Mouse (Mus musculus) myocyte (in vitro differentiated cells): ENCODE results near the gene Fam184b. TPM values are rescaled to one million over a fixed set of nuclear protein-coding genes. Genes with fewer than 3 reads are reported as not detected.

Source experiments
- H3K27me3 ChIP-seq: one replicate; pipeline ENCODE4 v1.6.1; 2011; ENCODE audit not compliant: control insufficient read depth, insufficient read depth, insufficient read length
- H3K36me3 ChIP-seq: one replicate; pipeline ENCODE4 v1.6.1; 2011; ENCODE audit not compliant: control insufficient read depth, insufficient read depth
- H3K4me2 ChIP-seq: one replicate; pipeline ENCODE4 v1.6.1; 2011; ENCODE audit warnings: low read depth, control low read depth
- H3K4me3 ChIP-seq: one replicate; pipeline ENCODE4 v1.5.1; 2011; ENCODE audit warnings: mild to moderate bottlenecking, control low read depth, moderate library complexity
- H3K79me2 ChIP-seq: one replicate; pipeline ENCODE4 v1.6.1; 2011; ENCODE audit not compliant: control insufficient read depth, insufficient read depth
- H3ac ChIP-seq: one replicate; pipeline ENCODE4 v1.6.1; 2011; ENCODE audit not compliant: control insufficient read depth, insufficient read length
- CEBPB ChIP-seq: IDR thresholded peaks from 2 replicates; pipeline ENCODE4 v1.6.1; 2011; ENCODE audit warnings: mild to moderate bottlenecking, moderate library complexity; ENCODE audit not compliant: poor library complexity, insufficient read depth, severe bottlenecking
- E2F4 ChIP-seq: IDR thresholded peaks from one replicate; pipeline ENCODE4 v1.6.1; 2011; ENCODE audit warnings: mild to moderate bottlenecking, control low read depth, moderate library complexity; ENCODE audit not compliant: insufficient read depth
- MAX ChIP-seq: IDR thresholded peaks from one replicate; pipeline ENCODE4 v1.6.1; 2011; ENCODE audit warnings: low read depth, mild to moderate bottlenecking, control low read depth
- MYOD1 ChIP-seq, 3 experiments: IDR thresholded peaks; one replicate each; pipeline ENCODE4 v1.6.1; 2011; ENCODE audit warnings: control low read depth in 2 of 3, low read depth in 2 of 3, mild to moderate bottlenecking in 2 of 3, moderate library complexity in 1 of 3; ENCODE audit not compliant: insufficient read length in 2 of 3, control insufficient read depth in 1 of 3
- MYOG ChIP-seq, 3 experiments: IDR thresholded peaks; one replicate each; pipeline ENCODE4 v1.6.1; 2011; ENCODE audit warnings: control low read depth in 2 of 3, low read depth in 2 of 3, mild to moderate bottlenecking in 2 of 3; ENCODE audit not compliant: insufficient read length in 2 of 3, control insufficient read depth in 1 of 3, insufficient read depth in 1 of 3
- POLR2A ChIP-seq: IDR thresholded peaks from one replicate; pipeline ENCODE4 v1.6.1; 2011; ENCODE audit warnings: low read depth, mild to moderate bottlenecking, control low read depth, moderate library complexity; ENCODE audit not compliant: insufficient read length
- POLR2AphosphoS2 ChIP-seq: IDR thresholded peaks from one replicate; pipeline ENCODE4 v1.6.1; 2011; ENCODE audit warnings: low read depth, control low read depth; ENCODE audit not compliant: insufficient read length
- REST ChIP-seq: IDR thresholded peaks from one replicate; pipeline ENCODE4 v1.6.1; 2011; ENCODE audit warnings: mild to moderate bottlenecking, control low read depth, moderate library complexity; ENCODE audit not compliant: insufficient read depth, insufficient read length
- SRF ChIP-seq: IDR thresholded peaks from one replicate; pipeline ENCODE4 v1.6.1; 2011; ENCODE audit warnings: low read depth; ENCODE audit not compliant: control insufficient read depth, insufficient read length
- TCF12 ChIP-seq: IDR thresholded peaks from one replicate; pipeline ENCODE4 v1.6.1; 2011; ENCODE audit warnings: mild to moderate bottlenecking, control low read depth; ENCODE audit not compliant: poor library complexity, insufficient read depth, severe bottlenecking
- TCF3 ChIP-seq: IDR thresholded peaks from one replicate; pipeline ENCODE4 v1.6.1; 2011; ENCODE audit warnings: low read depth, control low read depth; ENCODE audit not compliant: insufficient read length
- USF1 ChIP-seq: IDR thresholded peaks from one replicate; pipeline ENCODE4 v1.6.1; 2011; ENCODE audit warnings: low read depth, mild to moderate bottlenecking, control low read depth, moderate library complexity
- polyA plus RNA-seq: library from polyadenylated mRNA; unstranded; fragments of >200 nt; fragmentation: generic; extraction: Trizol; gene quantifications from one replicate; pipeline ENCODE4 v1.2.1, GENCODE M21; 2012; ENCODE audit warnings: missing spikeins

Fam184b gene
- polyA plus RNA-seq, 1 experiment: 0.01 TPM

GRCm38 (mm10) chr5:45491776-45492175 is 147.6 kb downstream of the Fam184b start:
- Histone ChIP-seq H3K79me2 (peaks cover 12% of the 10 kb centered on the region), H3K4me2 (no peak overlapping the region), H3K4me3 (no peak overlapping the region), H3ac (no peak overlapping the region), H3K27me3 (peaks cover 10% of the 10 kb centered on the region), H3K36me3 (no peaks in the 10 kb centered on the region)
- TF ChIP-seq POLR2A (no peak), MYOD1 (IDR thresholded peaks at IDR 0.05; ENCODE audit: control insufficient read depth in 1 of 3, insufficient read length in 2 of 3, low read depth in 2 of 3) (no peak), REST (no peak), E2F4 (no peak), SRF (no peak), CEBPB (no peak), POLR2AphosphoS2 (no peak), MAX (no peak), TCF12 (no peak), TCF3 (no peak), USF1 (no peak), MYOG (IDR thresholded peaks at IDR 0.05; ENCODE audit: control insufficient read depth in 1 of 3, insufficient read depth in 1 of 3, insufficient read length in 2 of 3, low read depth in 2 of 3) (no peak)

- Histone ChIP-seq H3K4me2 (no peak overlapping the region), H3K4me3 (no peak overlapping the region), H3K79me2 (no peaks in the 10 kb centered on the region), H3ac (no peak overlapping the region), H3K36me3 (no peaks in the 10 kb centered on the region), H3K27me3 (peaks cover 13% of the 10 kb centered on the region)
- TF ChIP-seq SRF (no peak), REST (no peak), POLR2AphosphoS2 (no peak), POLR2A (no peak), CEBPB (no peak), TCF3 (no peak), MYOG (IDR thresholded peaks at IDR 0.05; ENCODE audit: control insufficient read depth in 1 of 3, insufficient read depth in 1 of 3, insufficient read length in 2 of 3, low read depth in 2 of 3) (no peak), MYOD1 (IDR thresholded peaks at IDR 0.05; ENCODE audit: control insufficient read depth in 1 of 3, insufficient read length in 2 of 3, low read depth in 2 of 3) (no peak), E2F4 (no peak), TCF12 (no peak), MAX (no peak), USF1 (no peak)
Observed at GRCm38 (mm10) chr5:45483654-45484053, 155.8 kb downstream of the Fam184b start.

DNA sequence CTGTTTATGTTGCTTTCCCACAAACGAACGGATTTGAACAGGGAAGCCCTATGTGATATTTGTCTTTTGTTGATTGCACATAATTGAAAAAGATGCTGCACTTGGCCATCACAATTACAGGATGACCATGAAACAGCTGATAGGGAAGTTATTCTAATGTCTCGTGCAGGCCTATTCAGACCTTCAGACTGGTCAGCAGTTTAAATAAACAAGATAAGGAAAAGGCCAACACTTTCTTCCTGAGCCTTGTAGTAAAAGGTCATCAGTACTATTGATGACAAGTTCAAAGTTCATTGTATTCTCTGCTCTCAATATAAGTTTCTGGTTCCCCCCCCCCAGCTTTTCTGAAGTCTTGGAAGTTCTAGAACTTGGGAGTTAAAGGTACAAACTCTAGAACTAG is 156.8 kb downstream of the Fam184b start:
- Histone ChIP-seq H3K36me3 (no peaks in the 10 kb centered on the region), H3K27me3 (peaks cover 12% of the 10 kb centered on the region), H3K4me3 (no peak overlapping the region), H3K4me2 (no peak overlapping the region), H3ac (no peak overlapping the region), H3K79me2 (no peaks in the 10 kb centered on the region)
- TF ChIP-seq POLR2A (no peak), E2F4 (no peak), SRF (no peak), CEBPB (no peak), REST (no peak), TCF3 (no peak), TCF12 (no peak)

GRCm38 (mm10) chr5:45481125-45481524 is 158.3 kb downstream of the Fam184b start:
- Histone ChIP-seq H3K36me3 (no peaks in the 10 kb centered on the region), H3K4me3 (no peak overlapping the region), H3K27me3 (peaks cover 7% of the 10 kb centered on the region), H3ac (no peak overlapping the region), H3K79me2 (no peaks in the 10 kb centered on the region), H3K4me2 (no peak overlapping the region)
- TF ChIP-seq MYOD1 (IDR thresholded peaks at IDR 0.05; ENCODE audit: control insufficient read depth in 1 of 3, insufficient read length in 2 of 3, low read depth in 2 of 3) (no peak), CEBPB (no peak), MAX (no peak), TCF3 (no peak), E2F4 (no peak), SRF (no peak), POLR2AphosphoS2 (no peak), USF1 (no peak)

GRCm38 (mm10) chr5:45480066-45480465 is 159.3 kb downstream of the Fam184b start:
- no peak for TF ChIP-seq E2F4
- TF ChIP-seq MYOD1 (IDR thresholded peaks at IDR 0.05; ENCODE audit: control insufficient read depth in 1 of 3, insufficient read length in 2 of 3, low read depth in 2 of 3): no peak
- TF ChIP-seq SRF: no peak
- TF ChIP-seq MYOG (IDR thresholded peaks at IDR 0.05; ENCODE audit: control insufficient read depth in 1 of 3, insufficient read depth in 1 of 3, insufficient read length in 2 of 3, low read depth in 2 of 3): no peak
- TF ChIP-seq POLR2A: no peak
- no peak for TF ChIP-seq MAX
- TF ChIP-seq TCF3: no peak
- no peak for TF ChIP-seq REST
- TF ChIP-seq TCF12: no peak
- TF ChIP-seq CEBPB: no peak
- TF ChIP-seq USF1: no peak
- TF ChIP-seq POLR2AphosphoS2: no peak
- no peak overlapping the region for H3K4me3 ChIP-seq
- H3K36me3 ChIP-seq: no peaks in the 10 kb centered on the region
- H3K4me2 ChIP-seq: no peak overlapping the region
- peaks cover 7% of the 10 kb centered on the region for H3K27me3 ChIP-seq
- no peaks in the 10 kb centered on the region for H3K79me2 ChIP-seq
- H3ac ChIP-seq: no peak overlapping the region

Other genes starting within 250 kb of the Fam184b start
- 62.4 TPM for gene Qdpr, start 189.4 kb downstream of the Fam184b start, polyA plus RNA-seq
- not detected for gene Clrn2, start 185.9 kb downstream of the Fam184b start, polyA plus RNA-seq
- 70.5 TPM for gene Lap3, start 146.2 kb downstream of the Fam184b start, polyA plus RNA-seq
- gene Med28, start 119.4 kb downstream of the Fam184b start, polyA plus RNA-seq: 152 TPM
- 6.3 TPM for gene Ncapg, start 30.3 kb upstream of the Fam184b start, polyA plus RNA-seq
- 1.4 TPM for gene Lcorl, start 218.0 kb upstream of the Fam184b start, polyA plus RNA-seq